Mouse (Mus musculus) cerebellum, adult (tissue): Measurements from ENCODE around the gene Preb.

Experiments
- ATAC-seq: cut with Nextera tagmentation; 2 replicates; pipeline ENCODE4 v1.9.2; 2017; ENCODE audit warnings: mild to moderate bottlenecking, moderate library complexity, mixed read lengths; ENCODE audit not compliant: insufficient number of reproducible peaks, low FRiP score, low TSS enrichment

Gene Preb

DNA sequence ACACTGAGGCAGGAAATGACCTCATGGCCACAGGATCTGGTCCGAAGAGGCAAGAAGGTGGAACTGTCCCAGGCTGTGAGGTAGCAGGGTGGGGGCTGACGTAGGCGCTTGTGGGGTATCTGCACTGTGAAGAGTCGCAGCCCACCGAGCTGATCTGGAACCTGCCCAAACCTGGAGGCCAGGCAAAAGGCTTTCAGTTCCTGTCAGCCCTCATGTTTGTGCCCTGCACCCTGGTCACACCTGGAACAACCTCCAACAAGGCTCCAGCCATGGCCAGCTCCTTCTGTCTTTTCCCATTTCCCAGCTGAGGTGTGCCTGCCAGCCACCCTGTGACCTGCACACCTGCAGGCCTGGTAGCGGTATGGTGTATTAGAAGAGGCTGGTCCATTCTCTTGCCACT, 2.3 kb downstream of the Preb start:
- no peak for ATAC-seq

DNA sequence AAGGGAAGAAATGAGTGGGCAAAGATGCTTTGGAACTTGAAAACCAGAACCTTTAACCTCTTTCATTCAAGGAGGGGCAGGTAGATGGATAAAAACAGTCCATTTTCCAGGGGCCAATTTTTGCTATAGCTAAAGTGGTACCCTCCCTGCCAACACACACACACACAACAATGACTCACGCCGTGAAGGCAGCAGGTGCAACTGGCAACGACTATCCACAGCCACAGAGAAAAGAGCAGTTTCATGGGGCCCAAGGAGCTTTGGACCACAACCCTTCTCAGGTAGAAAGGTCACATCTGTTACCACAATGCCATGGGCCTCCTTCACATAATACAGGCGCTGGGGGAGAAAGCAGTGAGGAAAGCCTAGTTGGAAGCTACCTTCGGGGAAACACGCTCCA, 4.4 kb downstream of the Preb start:
- no peak for ATAC-seq

DNA sequence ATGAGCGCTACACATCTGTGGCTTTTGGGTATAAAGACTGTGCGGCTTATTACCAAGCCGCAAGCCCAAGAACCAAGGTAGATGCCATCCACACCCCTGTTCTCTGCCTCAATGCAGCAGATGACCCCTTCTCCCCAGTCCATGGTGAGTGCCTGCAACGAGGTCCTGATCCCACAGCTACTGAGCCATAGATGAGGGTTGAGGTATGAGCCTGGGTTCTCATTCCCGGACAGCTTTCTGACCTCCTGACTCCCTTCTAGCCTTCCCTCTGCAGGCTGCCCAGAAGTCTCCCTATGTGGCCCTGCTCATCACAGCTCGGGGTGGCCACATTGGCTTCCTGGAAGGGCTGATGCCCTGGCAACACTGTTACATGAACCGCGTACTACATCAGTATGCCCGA, 5.6 kb downstream of the Preb start:
- ATAC-seq = no peak

DNA sequence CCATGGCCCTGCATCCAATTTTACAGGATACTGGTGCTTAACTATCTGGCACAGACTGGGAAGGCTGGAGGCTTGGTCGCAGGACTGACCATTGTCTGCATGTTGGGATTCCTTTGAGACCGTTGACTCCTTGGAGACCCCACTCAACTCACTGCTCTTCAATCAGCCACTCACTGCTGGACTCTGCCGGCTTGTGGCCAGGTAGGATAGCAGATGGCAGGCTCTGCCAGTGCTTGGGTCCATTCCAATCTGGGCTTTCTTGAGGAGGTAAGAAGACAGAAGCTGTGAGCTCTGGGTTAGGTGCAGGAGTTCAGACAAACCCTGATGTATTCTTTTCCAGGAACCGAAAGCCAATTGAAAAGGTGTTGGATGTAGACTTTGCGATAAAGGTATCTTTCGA, 6.1 kb downstream of the Preb start:
- no peak for ATAC-seq

DNA sequence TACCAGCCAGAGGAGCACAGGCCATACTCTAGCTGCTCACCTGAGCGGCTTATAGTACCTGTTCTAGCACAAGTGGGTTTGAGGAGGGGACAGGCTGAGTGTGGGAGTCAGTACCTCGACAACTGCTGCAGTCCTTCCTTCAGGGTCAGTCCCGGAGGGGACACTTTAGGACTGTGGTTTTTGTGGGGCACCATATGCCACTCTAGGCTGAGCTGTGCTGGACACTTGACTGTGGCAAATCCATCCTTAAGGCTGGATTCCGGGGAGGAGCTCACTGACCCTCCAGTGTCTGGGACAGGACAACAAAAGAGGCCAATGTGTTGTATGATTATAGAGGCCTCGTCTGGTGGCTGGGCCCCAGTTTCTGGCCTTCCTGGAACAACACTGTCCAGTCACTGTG, 7.6 kb downstream of the Preb start:
- no peak for ATAC-seq

DNA sequence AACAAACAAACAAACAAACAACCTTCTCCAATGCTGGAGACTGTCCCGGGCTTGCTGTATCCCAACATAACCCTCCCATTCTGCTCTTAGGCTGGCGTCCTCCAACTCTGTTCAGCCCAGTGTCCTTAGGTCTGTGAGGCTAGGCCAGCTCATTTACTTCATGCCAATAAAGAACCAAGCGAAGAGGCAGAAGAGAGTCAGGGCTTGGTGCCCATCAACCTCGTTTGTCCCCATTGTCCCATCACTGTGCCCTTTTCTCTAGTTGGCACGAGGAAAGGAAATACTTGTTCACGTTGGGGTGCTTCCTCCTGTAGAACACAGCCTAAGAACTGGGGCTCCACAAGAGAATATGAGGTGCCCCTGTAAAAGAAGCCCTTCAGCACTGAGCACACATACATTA, 8.5 kb downstream of the Preb start:
- ATAC-seq = no peak

DNA sequence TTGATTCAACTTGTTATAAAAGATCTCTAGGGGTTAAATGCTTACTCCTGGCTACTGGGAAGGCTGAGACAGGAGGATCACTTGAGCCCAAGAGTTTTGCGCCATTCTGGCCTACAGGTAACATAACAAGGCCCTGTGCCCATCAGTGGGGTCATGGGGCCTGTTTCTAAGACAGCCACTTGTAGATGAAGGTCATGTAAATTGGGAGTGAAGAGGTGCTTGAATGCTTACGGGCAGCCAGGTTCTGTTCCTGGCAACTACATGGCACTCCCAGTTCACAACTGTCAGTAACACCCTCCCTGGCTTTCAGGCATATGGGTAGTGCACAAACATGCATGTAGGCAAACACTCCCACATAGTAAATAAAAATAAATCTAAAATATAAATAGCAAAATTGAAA, 9.2 kb downstream of the Preb start:
- ATAC-seq = no peak

DNA sequence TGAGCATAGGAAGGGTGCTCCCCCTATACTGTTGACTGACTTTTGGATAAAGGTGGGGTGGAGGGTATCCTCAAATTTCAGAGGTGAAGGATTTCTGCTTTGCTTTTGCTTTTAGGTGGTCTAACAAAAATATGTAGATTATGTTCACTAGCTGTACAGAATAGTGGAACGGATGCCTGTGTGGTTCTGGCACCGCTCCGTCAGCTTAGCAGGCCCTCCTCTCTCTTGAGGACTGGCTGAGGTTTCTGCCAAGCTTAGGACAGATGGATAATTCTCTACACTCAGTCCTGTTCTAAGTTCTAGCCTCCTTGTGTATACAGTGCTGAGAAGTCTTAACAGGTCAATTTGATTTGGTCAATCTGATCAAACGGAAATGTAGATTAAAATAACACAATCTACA, 9.7 kb downstream of the Preb start:
- ATAC-seq = no peak

DNA sequence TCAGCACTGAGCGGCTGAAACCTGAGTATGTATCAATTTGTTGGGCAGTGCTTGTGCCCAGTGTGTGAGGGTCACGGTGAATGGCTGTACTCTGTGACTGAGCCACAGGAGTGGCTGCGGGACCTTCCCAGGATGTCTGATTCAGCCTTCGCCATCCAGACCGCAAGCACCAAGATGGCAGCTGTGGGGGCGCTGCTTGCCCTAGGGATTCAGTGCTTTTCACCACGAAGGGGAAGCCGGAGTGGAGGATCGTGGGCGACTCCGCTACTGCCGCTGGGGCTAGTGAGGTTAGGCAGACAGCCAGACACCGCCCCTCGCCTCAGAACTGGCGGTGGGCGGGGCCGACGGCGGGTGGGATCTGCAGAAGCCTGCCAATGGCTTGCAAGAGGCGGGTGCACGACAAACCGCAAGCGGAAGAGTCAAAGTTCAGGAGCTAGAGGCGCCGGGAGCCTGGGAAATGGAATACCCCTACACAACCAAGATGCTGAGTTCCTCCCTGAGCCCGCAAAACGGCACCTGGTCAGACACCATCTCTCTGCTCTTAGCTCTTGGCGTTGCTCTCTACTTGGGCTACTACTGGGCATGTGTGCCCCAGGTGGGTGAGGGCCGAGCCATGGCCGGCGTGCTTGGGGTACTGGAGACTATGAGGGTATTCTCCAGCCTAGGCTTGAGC, 10.4 kb downstream of the Preb start:
- peak; percentile 60 for ATAC-seq

DNA sequence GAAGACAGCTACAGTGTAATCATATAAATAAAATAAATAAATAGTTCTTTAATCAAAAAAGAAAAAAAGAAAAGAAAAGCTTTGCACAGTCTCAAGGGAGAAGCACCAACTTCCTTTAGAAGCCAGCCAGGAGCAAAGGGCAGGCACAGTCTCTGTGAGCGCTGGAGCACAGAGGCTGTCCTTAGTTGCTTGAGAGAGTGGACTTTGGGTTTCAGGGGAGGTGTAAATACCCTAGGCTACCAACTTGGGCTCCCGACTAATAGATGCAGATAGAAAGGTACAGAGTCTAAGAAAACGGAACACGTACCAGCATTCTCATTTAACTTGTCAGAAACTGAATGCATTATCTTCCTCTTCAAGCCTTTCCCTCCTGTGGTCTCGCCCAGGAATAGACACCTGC, 11.5 kb downstream of the Preb start:
- no peak for ATAC-seq

DNA sequence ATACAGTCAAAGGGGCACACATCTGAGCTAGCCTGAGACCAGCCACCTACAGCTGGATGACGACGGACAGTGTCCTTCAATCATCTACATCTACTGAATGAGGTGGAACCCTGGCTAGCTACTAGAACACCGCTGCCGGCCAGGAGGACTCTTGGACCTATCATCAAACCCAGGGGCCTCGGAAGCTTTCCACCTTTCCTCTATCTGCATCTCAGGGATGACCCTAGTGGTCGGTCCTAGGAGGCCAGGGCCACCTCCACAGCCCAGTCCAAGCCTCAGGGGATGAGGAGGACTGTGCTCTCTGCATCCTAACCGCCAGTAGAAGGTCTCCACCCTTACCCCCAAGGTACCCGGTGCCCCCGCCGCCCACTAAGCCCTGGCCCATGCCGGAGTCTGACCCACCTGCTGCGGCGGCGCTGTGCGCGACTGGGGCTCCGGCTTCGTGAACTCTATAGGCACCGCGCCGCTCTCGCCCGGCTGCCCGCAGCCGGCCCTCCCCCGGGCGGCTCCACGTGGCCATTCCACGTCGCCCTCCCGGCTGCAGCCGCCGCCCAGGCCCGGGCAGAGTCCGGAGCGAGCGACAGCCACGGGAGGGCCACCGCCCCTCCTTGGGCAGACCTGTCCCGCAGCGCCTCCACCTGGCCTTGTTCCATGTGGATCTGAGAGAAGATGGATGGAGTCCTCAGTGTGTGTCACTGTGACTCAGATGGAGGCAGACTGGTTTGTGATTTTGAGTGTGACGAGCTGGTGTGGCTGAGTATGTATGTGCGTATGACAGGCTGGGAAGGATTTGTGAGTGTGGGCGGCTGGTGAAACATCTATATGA, 15.0 kb downstream of the Preb start, which contains the start of gene Cgref1:
Gene Cgref1, minus strand, starts transcription at position 636 of the 826 bp plus-strand sequence.
- peak; percentile 69 for ATAC-seq

DNA sequence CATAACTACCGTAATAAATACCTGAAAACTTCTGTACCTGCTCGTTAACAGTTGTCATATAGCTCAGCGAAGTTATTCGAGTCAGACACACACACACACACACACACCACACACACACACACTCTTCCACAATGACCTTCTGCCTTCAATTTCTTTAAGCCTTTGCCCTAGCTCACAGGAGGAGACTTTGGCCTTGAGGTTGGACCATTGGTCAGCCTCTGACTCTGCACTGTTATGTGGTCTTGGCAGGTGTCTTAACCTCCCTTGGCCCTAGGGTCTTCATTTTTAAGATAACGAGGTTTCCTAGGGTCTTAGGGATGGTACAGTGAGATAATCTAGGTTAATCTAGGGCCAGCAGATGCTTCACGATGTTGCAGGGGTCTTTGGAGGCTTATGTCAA, 15.8 kb downstream of the Preb start:
- ATAC-seq = no peak

DNA sequence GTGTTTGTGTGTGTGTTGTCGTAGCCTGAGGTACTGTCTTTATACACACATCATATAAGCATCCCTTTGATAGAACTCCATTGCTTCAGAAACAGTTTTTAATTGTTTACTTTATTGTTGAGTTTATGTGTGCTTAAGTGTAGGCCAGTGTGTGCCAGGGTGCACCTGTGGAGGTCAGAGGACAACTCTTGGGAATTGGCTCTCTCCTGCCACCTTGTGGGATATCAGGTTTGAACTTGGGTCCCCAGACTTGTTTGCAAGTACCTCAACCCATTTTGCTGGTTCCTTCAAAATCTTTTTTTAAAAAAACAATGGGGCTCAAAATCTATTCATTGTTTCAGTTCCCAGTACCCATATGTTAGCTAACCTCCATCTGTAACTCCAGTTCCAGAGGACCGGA, 17.2 kb downstream of the Preb start:
- no peak for ATAC-seq

DNA sequence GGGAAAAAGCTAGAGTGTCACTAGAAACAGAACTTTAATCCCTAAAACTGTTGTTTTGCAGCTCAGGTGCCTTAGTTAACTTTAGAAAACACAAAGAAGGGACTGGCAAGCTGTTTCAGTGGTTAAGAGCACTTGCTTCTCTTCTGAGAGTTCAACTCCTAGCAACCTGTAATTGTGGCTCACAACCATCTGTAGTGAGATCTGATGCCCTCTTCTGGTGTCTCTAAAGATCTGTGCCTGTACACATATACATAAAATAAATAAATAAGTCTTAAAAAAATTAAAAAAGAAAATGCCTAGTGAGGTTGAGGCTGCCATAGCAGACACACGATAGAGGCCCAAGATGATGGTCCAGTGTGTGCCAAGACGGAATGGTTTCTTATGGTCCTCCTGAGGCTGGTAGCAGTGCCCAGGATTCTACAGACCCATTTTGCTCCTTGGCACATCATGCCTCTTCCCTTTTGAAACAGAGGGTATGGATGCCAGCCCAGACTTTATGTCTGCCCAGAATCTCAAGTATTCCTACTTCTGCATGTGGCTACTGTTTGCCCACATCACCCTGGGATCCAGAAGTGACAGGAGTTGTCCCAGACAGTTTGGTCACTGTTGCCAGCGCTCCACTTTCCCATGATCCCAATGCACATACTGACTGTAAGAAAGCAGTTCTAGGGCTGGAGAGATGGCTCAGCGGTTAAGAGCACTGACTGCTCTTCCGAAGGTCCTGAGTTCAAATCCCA, 25.3 kb downstream of the Preb start:
- no peak for ATAC-seq

DNA sequence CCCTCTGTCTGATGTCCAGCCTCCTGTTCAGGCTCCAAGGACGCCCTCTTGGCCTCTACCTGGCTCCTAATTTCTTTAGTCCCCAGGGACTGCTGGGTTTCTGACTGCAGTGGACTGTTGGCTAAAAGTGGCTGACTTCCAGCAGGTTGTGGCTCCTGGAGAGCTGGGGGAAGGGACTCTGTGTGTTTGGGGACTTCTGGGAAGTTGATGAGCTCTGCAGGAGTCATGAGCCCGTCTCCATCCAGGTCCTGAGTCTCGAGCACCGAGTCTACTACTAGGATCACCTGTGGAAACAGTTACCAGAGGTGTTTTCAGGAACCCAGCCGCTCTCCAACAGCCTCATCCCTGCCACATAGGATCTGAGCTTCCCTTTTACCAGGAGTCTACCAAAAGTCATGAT, 26.5 kb downstream of the Preb start:
- ATAC-seq = no peak

DNA sequence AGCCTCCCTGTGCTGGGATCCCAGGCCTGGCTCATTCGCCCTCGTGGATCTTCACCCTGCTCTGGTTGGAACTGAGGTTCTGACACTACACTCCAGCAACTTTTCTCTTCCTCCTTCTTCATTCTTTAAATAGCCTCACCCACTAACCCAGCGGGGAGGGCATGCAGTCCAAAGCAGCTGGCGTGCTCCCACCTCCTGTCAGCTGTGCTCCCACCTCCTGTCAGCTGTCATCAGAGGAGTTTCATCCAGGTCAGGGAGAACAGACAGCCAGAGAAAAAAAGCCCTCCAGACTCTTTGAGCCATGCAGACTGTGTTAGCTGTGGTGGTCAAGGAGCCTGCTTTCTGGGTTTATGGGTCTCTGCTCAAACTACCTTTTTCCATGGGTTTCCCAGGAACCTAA, 28.8 kb downstream of the Preb start:
- no peak for ATAC-seq

DNA sequence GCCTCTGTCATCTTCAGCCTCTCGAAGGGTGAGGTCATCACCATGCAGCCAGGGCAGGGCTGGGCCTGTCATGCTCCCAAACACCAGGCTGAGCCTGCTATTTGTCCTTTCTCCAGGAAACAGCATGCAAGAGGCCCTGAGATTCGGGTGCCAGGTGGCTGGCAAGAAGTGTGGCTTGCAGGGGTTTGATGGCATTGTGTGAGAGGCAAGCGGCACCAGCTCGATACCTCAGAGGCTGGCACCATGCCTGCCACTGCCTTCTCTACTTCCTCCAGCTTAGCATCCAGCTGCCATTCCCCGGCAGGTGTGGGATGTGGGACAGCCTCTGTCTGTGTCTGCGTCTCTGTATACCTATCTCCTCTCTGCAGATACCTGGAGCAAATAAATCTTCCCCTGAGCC, 29.3 kb downstream of the Preb start:
- no peak for ATAC-seq

DNA sequence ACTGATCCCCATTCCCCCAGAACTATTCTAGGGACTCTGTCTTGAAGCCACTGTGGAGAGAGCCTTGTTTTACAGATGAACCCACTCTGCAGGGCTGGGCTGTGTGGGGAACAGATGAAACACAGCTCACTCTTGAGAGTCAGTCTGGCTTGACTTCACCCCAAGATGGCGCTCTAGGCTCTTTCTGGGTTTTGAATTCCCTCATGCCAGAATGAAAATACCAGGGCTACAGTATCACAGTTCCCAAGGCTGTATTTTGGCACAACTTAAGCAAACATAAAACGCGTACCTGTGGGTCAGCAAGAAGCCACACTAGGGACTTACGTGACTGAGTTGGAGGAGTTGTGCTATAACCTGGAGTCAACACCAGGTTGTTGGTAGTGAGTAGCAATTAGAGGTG, 30.0 kb downstream of the Preb start:
- peak; percentile 65 for ATAC-seq

DNA sequence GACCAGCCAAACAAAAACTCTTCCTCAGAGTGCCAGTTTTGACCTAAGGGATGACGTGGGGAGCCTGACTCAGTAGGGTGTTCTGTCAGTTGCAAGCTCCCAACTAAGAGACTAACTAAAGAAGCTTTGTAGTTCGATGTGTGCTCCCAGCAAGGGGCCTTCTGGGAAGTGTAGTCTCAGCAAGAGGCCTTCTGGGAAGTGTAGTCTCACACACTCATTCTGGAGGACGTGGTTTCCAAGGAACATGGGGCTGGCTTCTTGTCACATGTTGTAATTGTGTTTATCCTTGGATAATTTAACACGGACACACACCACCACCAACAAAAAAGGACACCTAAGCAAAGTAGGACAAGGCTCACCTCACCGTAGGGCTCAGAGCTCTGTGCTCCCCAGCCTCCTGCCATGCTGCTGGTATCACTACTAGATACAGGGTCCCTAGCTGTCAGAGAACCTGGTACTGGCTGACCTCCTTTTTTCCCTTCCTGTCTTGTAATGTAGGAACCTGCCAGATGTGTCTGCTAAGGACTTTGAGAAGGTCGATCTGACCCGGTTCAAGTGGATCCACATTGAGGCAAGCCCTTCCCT, 32.1 kb downstream of the Preb start:
- ATAC-seq = no peak

DNA sequence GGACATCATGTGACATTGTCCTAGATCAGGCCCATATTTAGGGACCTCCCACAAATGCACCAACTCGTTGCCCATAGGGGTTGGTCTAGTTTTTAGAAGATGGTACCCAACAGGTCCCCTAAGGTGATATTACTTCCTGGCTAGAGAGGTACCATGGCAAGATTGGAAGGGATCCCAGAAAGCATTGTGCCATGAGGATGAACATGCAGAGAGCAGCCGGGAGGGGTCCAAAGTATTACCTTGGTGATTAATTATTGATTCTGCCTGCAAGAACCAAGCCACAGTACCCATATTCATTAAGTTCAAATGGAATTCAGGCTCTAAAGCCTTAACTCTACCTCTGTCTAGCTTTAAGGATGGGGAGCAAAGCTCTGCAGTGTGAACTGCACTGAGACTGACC, 34.1 kb downstream of the Preb start:
- no peak for ATAC-seq

DNA sequence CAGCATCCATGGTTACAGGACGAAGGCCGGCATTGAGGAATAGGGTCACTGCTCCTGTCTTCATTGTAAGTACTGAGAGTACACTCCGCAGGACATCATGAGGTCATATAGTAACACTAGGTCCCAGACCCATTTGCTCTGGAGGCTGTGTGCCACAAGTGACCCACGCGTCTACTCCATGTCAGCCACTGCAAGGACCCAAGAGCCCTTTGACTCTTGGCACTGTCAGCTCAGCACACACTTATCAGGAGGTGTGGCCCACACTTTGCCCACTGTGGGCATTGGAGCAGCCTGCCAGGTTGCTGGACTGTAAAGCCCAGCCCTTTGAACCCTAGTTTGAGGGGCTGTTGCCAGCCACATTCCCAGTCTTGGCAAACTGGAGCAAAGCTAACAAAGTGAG, 34.9 kb downstream of the Preb start:
- ATAC-seq = no peak
